In the genomic region with DNA sequence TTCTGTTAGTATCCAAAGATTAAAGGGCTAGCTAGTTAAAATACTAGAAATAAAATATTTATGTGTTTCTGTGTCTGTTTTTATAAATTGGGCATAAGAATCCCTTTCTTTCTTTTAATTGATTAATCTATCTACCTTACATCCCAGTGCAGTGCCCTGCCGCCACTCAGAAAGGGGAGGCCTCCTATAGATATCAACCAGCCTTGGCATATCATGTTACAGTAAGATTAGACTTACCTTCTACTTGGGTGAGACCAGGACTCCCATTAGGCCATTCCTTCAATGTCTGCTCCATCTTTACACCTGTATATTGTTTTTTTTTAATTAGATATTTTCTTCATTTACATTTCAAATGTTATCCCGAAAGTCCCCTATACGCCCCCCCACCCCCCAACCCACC, we compare ENCODE assay signal across 29 mouse cellular contexts. TPM values are rescaled to one million over a fixed set of nuclear protein-coding genes. Genes with fewer than 3 reads are reported as not detected.
DNase-seq lines count a peak whose midpoint lies in the region; ATAC-seq and TF ChIP-seq lines count a peak whose summit lies in the region.
"Had no signal": no experiment of that assay in that cellular context is flagged by ENCODE, and none has a peak within 500 bp of the region (broad histone marks: within the 10 kb centered on the region; RNA-seq: fewer than 3 reads in every experiment).

No protein-coding gene starts in this region.

- H3K27ac ChIP-seq in MEL (ENCODE audit: control insufficient read depth, low read depth, low read length) = no peak overlapping the region
- no peak overlapping the region for H3K27ac ChIP-seq in liver, embryonic 11.5 days (ENCODE audit: low read depth, low read length)
- no peak overlapping the region for H3K27ac ChIP-seq in liver, embryonic 14.5 days
- no peak overlapping the region for H3K27ac ChIP-seq in forebrain, embryonic 12.5 days
- H3K27ac ChIP-seq: embryonic facial prominence, embryonic 12.5 days; embryonic facial prominence, embryonic 15.5 days; forebrain, embryonic 13.5 days; heart, adult 2 months; heart, embryonic 10.5 days; heart, embryonic 13.5 days; hindbrain, embryonic 14.5 days; hindbrain, postnatal 0 days had no signal

- no peak overlapping the region for H3K9ac ChIP-seq in MEL (ENCODE audit: control insufficient read depth, low read depth, low read length, poor library complexity, severe bottlenecking)
- H3K9ac ChIP-seq in liver, embryonic 11.5 days (ENCODE audit: low read depth, low read length) = no peak overlapping the region
- no peak overlapping the region for H3K9ac ChIP-seq in liver, embryonic 14.5 days (replicated peaks)
- no peak overlapping the region for H3K9ac ChIP-seq in forebrain, embryonic 12.5 days
- H3K9ac ChIP-seq: embryonic facial prominence, embryonic 12.5 days; embryonic facial prominence, embryonic 15.5 days; forebrain, embryonic 13.5 days; heart, embryonic 13.5 days; hindbrain, embryonic 14.5 days had no signal

- no peak overlapping the region for H3K4me3 ChIP-seq in MEL (ENCODE audit: control insufficient read depth in 1 of 2, insufficient read depth in 1 of 2, low read depth in 2 of 2, low read length in 2 of 2)
- no peak overlapping the region for H3K4me3 ChIP-seq in liver, embryonic 11.5 days (ENCODE audit: low read depth, low read length)
- no peak overlapping the region for H3K4me3 ChIP-seq in liver, embryonic 14.5 days (ENCODE audit: insufficient read depth in 1 of 2, low read depth in 2 of 2, low read length in 2 of 2)
- H3K4me3 ChIP-seq in forebrain, embryonic 12.5 days (replicated peaks) = no peak overlapping the region
- H3K4me3 ChIP-seq: embryonic facial prominence, embryonic 12.5 days; embryonic facial prominence, embryonic 15.5 days; forebrain, embryonic 13.5 days; heart, adult 2 months; heart, embryonic 10.5 days; heart, embryonic 13.5 days had no signal

- no peak for TF ChIP-seq EP300 in MEL (IDR thresholded peaks at IDR 0.05; ENCODE audit: low read depth in 1 of 2, low read length in 2 of 2)
- TF ChIP-seq EP300 in liver, embryonic 14.5 days (IDR thresholded peaks at IDR 0.05; ENCODE audit: low read depth) = peak; percentile 28; the same call in 1 of the 2 replicates

- peak; percentile 74; the same call in 1 of the 2 replicates for ATAC-seq in liver, embryonic 11.5 days (replicated peaks; ENCODE audit: low FRiP score)
- peak; percentile 79 for ATAC-seq in liver, embryonic 14.5 days (ENCODE audit: insufficient read depth)
- no peak for ATAC-seq in forebrain, embryonic 12.5 days (ENCODE audit: low FRiP score)
- ATAC-seq: activated CD4-positive, CD25-positive, alpha-beta regulatory T cell, adult 4 months; forebrain, embryonic 13.5 days; forebrain, embryonic 16.5 days; hindbrain, postnatal 0 days; inflammation-experienced regulatory T-cells, adult 6 months had no signal

- DNase-seq in MEL (ENCODE audit: low read depth, low spot score) = no peak
- DNase-seq in liver, embryonic 11.5 days (ENCODE audit: low spot score) = no peak
- DNase-seq in liver, embryonic 14.5 days (ENCODE audit: low read depth in 3 of 3, low spot score in 3 of 3) = no peak
- DNase-seq in kidney, adult 8-10 months = no peak
- DNase-seq in T-cell, adult 2 months (ENCODE audit: low spot score) = no peak
- DNase-seq: adrenal gland, adult 8-10 months; adrenal gland, postnatal 25 days; B cell, adult 2 months; cerebellum, adult 11-12 months; cerebellum, adult 9-10 months; cerebellum, postnatal 25 days; gastrocnemius, postnatal 10 days; gastrocnemius, postnatal 36 days; heart, adult 2 months; heart, postnatal 14 days; heart, postnatal 4 days had no signal

- no peak overlapping the region for H3K4me2 ChIP-seq in liver, embryonic 11.5 days
- H3K4me2 ChIP-seq in liver, embryonic 14.5 days (ENCODE audit: low read depth) = 0 out of 2 replicates have a peak overlapping the region, but pooled peaks have one; percentile 6
- H3K4me2 ChIP-seq in forebrain, embryonic 12.5 days = no peak overlapping the region
- H3K4me2 ChIP-seq: embryonic facial prominence, embryonic 12.5 days; embryonic facial prominence, embryonic 15.5 days; forebrain, embryonic 13.5 days; heart, embryonic 13.5 days; hindbrain, embryonic 14.5 days had no signal

- peaks cover 12 to 15% of the 10 kb centered on the region in 2 experiments for H3K4me1 ChIP-seq in MEL (ENCODE audit: control insufficient read depth in 1 of 2, insufficient read depth in 2 of 2, low read length in 2 of 2)
- peaks cover 14% of the 10 kb centered on the region for H3K4me1 ChIP-seq in liver, embryonic 11.5 days (replicated peaks; ENCODE audit: control insufficient read depth, insufficient read depth, low read length)
- H3K4me1 ChIP-seq in liver, embryonic 14.5 days (replicated peaks; ENCODE audit: control insufficient read depth in 2 of 2, insufficient read depth in 2 of 2, low read length in 1 of 2) = peaks cover 15 to 25% of the 10 kb centered on the region in 2 experiments
- peaks cover under 1% of the 10 kb centered on the region; the same call in 1 of the 2 replicates for H3K4me1 ChIP-seq in forebrain, embryonic 12.5 days
- H3K4me1 ChIP-seq: embryonic facial prominence, embryonic 12.5 days; forebrain, embryonic 13.5 days had no signal

- H3K9me3 ChIP-seq in MEL (replicated peaks; ENCODE audit: insufficient read depth, low read length) = no peaks in the 10 kb centered on the region
- H3K9me3 ChIP-seq in liver, embryonic 11.5 days (ENCODE audit: control insufficient read depth, low read length) = no peaks in the 10 kb centered on the region
- H3K9me3 ChIP-seq in liver, embryonic 14.5 days (ENCODE audit: control insufficient read depth, low read length) = no peaks in the 10 kb centered on the region
- H3K9me3 ChIP-seq in forebrain, embryonic 12.5 days = no peaks in the 10 kb centered on the region
- H3K9me3 ChIP-seq: embryonic facial prominence, embryonic 12.5 days; embryonic facial prominence, embryonic 15.5 days; forebrain, embryonic 13.5 days; G1E; heart, embryonic 10.5 days; heart, embryonic 13.5 days had no signal

- peaks cover 21 to 25% of the 10 kb centered on the region in 2 experiments for H3K36me3 ChIP-seq in MEL (ENCODE audit: control insufficient read depth in 1 of 2, insufficient read depth in 2 of 2, low read length in 2 of 2)
- 0 out of 2 replicates have a peak, but pooled peaks cover 3% of the 10 kb centered on the region for H3K36me3 ChIP-seq in liver, embryonic 11.5 days (ENCODE audit: control insufficient read depth, insufficient read depth, low read length)
- no peaks in the 10 kb centered on the region; the same call in 1 of the 2 replicates for H3K36me3 ChIP-seq in liver, embryonic 14.5 days (replicated peaks; ENCODE audit: control insufficient read depth, insufficient read depth, low read depth)
- peaks cover 10% of the 10 kb centered on the region for H3K36me3 ChIP-seq in forebrain, embryonic 12.5 days (replicated peaks)

- H3K79me2 ChIP-seq in MEL (ENCODE audit: control insufficient read depth, insufficient read depth, low read length, poor library complexity) = peaks cover 21% of the 10 kb centered on the region; the same call in 1 of the 2 replicates

- TF ChIP-seq CTCF in MEL (IDR thresholded peaks at IDR 0.05 in 2 of 3, conservative IDR thresholded peaks at IDR 0.05 in 1 of 3; ENCODE audit: control insufficient read depth in 1 of 3, insufficient read depth in 1 of 3, low read depth in 2 of 3, low read length in 3 of 3, poor library complexity in 1 of 3, severe bottlenecking in 1 of 3) = no peak
- TF ChIP-seq CTCF in liver, embryonic 14.5 days (IDR thresholded peaks at IDR 0.05; ENCODE audit: low read depth) = no peak

- no peak for TF ChIP-seq POLR2A in MEL (IDR thresholded peaks at IDR 0.05; ENCODE audit: control insufficient read depth in 1 of 2, insufficient read depth in 1 of 2, low read depth in 1 of 2, low read length in 2 of 2, poor library complexity in 1 of 2)

- no peaks in the 10 kb centered on the region for H3K27me3 ChIP-seq in MEL (ENCODE audit: control insufficient read depth in 1 of 2, insufficient read depth in 2 of 2, low read length in 2 of 2)
- no peaks in the 10 kb centered on the region for H3K27me3 ChIP-seq in liver, embryonic 11.5 days (replicated peaks; ENCODE audit: control insufficient read depth, insufficient read depth, low read length)
- no peaks in the 10 kb centered on the region for H3K27me3 ChIP-seq in liver, embryonic 14.5 days (ENCODE audit: control insufficient read depth, insufficient read depth, low read length)
- H3K27me3 ChIP-seq in forebrain, embryonic 12.5 days = no peaks in the 10 kb centered on the region
- H3K27me3 ChIP-seq: CH12.LX; embryonic facial prominence, embryonic 12.5 days; embryonic facial prominence, embryonic 15.5 days; forebrain, embryonic 13.5 days; heart, embryonic 13.5 days had no signal

- no peak for TF ChIP-seq RAD21 in MEL (IDR thresholded peaks at IDR 0.05; ENCODE audit: low read depth, low read length)

- 74% methylated on average over 3 of the region's 3 CpGs for WGBS in liver, embryonic 11.5 days
- 54% methylated on average over 3 of the region's 3 CpGs for WGBS in liver, embryonic 14.5 days (ENCODE audit: insufficient replicate concordance)
- 98% methylated on average over 3 of the region's 3 CpGs for WGBS in forebrain, embryonic 12.5 days

RNA-seq across cellular contexts. Expression of a gene that starts 40.2 kb away (rescaled TPM):
- 71.3 and 81.9 TPM in 2 replicates for total RNA-seq in MEL (2012; rRNA removed)
- 10 to 100 TPM in 1 of 2 experiments, not detected in 1; 75.9 TPM for polyA plus RNA-seq in MEL (2012; ENCODE audit: insufficient read depth in 1 of 2, insufficient read length in 2 of 2, low read depth in 1 of 2, low replicate concordance in 2 of 2, missing spikeins in 1 of 2)
- polyA plus RNA-seq in liver, embryonic 11.5 days (2014; fragmentation: Nextera tagmentation; extraction: Ambion mirVana) = 95.9 and 103 TPM in 2 replicates
- 14.3 and 26.6 TPM in 2 replicates for polyA plus RNA-seq in liver, embryonic 14.5 days (2012; rRNA removed)
- polyA plus RNA-seq in liver, embryonic 14.5 days (2014; fragmentation: Nextera tagmentation; extraction: Ambion mirVana) = 55.2 and 61.2 TPM in 2 replicates
- polyA plus RNA-seq in forebrain, embryonic 12.5 days (2016; fragmentation: Nextera tagmentation; extraction: Ambion mirVana) = 138 and 139 TPM in 2 replicates

RNA-seq across cellular contexts. Expression of a gene that starts 40.5 kb away (rescaled TPM):
- 33.4 and 37.0 TPM in 2 replicates for total RNA-seq in MEL (2012; rRNA removed)
- polyA plus RNA-seq in MEL (2012; ENCODE audit: insufficient read depth in 1 of 2, insufficient read length in 2 of 2, low read depth in 1 of 2, low replicate concordance in 2 of 2, missing spikeins in 1 of 2) = 10 to 100 TPM in 1 of 2 experiments, not detected in 1; 55.6 TPM
- 48.6 and 53.8 TPM in 2 replicates for polyA plus RNA-seq in liver, embryonic 11.5 days (2014; fragmentation: Nextera tagmentation; extraction: Ambion mirVana)
- polyA plus RNA-seq in liver, embryonic 14.5 days (2012; rRNA removed) = 9.7 and 9.8 TPM in 2 replicates
- 18.9 and 21.1 TPM in 2 replicates for polyA plus RNA-seq in liver, embryonic 14.5 days (2014; fragmentation: Nextera tagmentation; extraction: Ambion mirVana)
- 76.2 and 77.4 TPM in 2 replicates for polyA plus RNA-seq in forebrain, embryonic 12.5 days (2016; fragmentation: Nextera tagmentation; extraction: Ambion mirVana)

RNA-seq across cellular contexts. Expression of a gene that starts 59.3 kb away (rescaled TPM):
- 0.46 and 0.58 TPM in 2 replicates for total RNA-seq in MEL (2012; rRNA removed)
- polyA plus RNA-seq in MEL (2012; ENCODE audit: insufficient read depth in 1 of 2, insufficient read length in 2 of 2, low read depth in 1 of 2, low replicate concordance in 2 of 2, missing spikeins in 1 of 2) = 1 to 10 TPM in 1 of 2 experiments, not detected in 1; 2.7 TPM
- 0.11 and 0.42 TPM in 2 replicates for polyA plus RNA-seq in liver, embryonic 11.5 days (2014; fragmentation: Nextera tagmentation; extraction: Ambion mirVana)
- 0.09 and 0.11 TPM in 2 replicates for polyA plus RNA-seq in liver, embryonic 14.5 days (2012; rRNA removed)
- polyA plus RNA-seq in liver, embryonic 14.5 days (2014; fragmentation: Nextera tagmentation; extraction: Ambion mirVana) = 0.04 and 0.10 TPM in 2 replicates
- 2.1 and 2.6 TPM in 2 replicates for polyA plus RNA-seq in forebrain, embryonic 12.5 days (2016; fragmentation: Nextera tagmentation; extraction: Ambion mirVana)
- polyA plus RNA-seq: activated CD4-positive, CD25-positive, alpha-beta regulatory T cell, adult 4 months; heart, embryonic 13.5 days; inflammation-experienced regulatory T-cells, adult 6 months had no signal
